Mouse (Mus musculus) forebrain, embryonic 13.5 days (tissue): ENCODE measurements at regions not wholly inside any gene's neighbourhood (a gene's known extent, or its start where the extent isn't known, plus 50 kb on each side); places are given as distances from the start of the nearest gene placed in this dataset.
A peak's percentile ranks its signal among the peaks of the same experiment; 100 is the strongest.

Experiments used
- ATAC-seq: fragments of 200-750 bp; cut with Nextera tagmentation; 2 replicates; pipeline ENCODE4 v1.8.0; 2017
- H3K27ac ChIP-seq: fragments of 300-500 bp; sonication (generic); 2 replicates; pipeline ENCODE4 v1.5.1; 2015; ENCODE audit warnings: inconsistent platforms, mild to moderate bottlenecking, moderate library complexity
- H3K27me3 ChIP-seq: fragments of 300-500 bp; sonication (generic); 2 replicates; pipeline ENCODE4 v1.6.1; 2015; ENCODE audit warnings: mild to moderate bottlenecking, inconsistent platforms
- H3K36me3 ChIP-seq: fragments of 300-500 bp; sonication (generic); 2 replicates; pipeline ENCODE4 v1.6.1; 2015; ENCODE audit warnings: mild to moderate bottlenecking, inconsistent platforms; ENCODE audit not compliant: poor library complexity, severe bottlenecking
- H3K4me1 ChIP-seq: fragments of 300-500 bp; sonication (generic); 2 replicates; pipeline ENCODE4 v1.6.1; 2015; ENCODE audit warnings: inconsistent platforms
- H3K4me2 ChIP-seq: fragments of 300-500 bp; sonication (generic); 2 replicates; pipeline ENCODE4 v1.6.1; 2015; ENCODE audit warnings: inconsistent platforms, mild to moderate bottlenecking, moderate library complexity
- H3K4me3 ChIP-seq: fragments of 300-500 bp; sonication (generic); 2 replicates; pipeline ENCODE4 v1.5.1; 2015; ENCODE audit warnings: mild to moderate bottlenecking, inconsistent platforms
- H3K9ac ChIP-seq: fragments of 300-500 bp; sonication (generic); 2 replicates; pipeline ENCODE4 v1.6.1; 2015; ENCODE audit warnings: mild to moderate bottlenecking, inconsistent platforms
- H3K9me3 ChIP-seq: fragments of 300-500 bp; sonication (generic); replicated peaks from 2 replicates; pipeline ENCODE4 v1.6.1; 2016; ENCODE audit warnings: inconsistent platforms
- WGBS: fragments of 180-500 bp; shearing (Covaris S2); methylation state at CpG from one replicate; pipeline ENCODE4 v1.1.7; 2015; 5-methylcytosine and 5-hydroxymethylcytosine counted together

GRCm38 (mm10) chr13:97676536-97677048 is 83.8 kb downstream of the Gm10260 start:
- Histone ChIP-seq H3K9me3 (no peaks in the 10 kb centered on the region), H3K9ac (no peak overlapping the region), H3K4me2 (no peak overlapping the region), H3K36me3 (no peaks in the 10 kb centered on the region), H3K27ac (no peak overlapping the region), H3K27me3 (no peaks in the 10 kb centered on the region), H3K4me3 (no peak overlapping the region), H3K4me1 (peaks cover 21% of the 10 kb centered on the region)
- ATAC-seq: no peak
- 70% methylated on average over 8 of the region's 8 CpGs for WGBS

- ATAC-seq: no peak
- Histone ChIP-seq H3K36me3 (no peaks in the 10 kb centered on the region), H3K27me3 (no peaks in the 10 kb centered on the region), H3K4me1 (peaks cover 41% of the 10 kb centered on the region), H3K9ac (no peak overlapping the region), H3K4me2 (no peak overlapping the region), H3K4me3 (no peak overlapping the region), H3K27ac (no peak overlapping the region), H3K9me3 (no peaks in the 10 kb centered on the region)
- WGBS: 90% methylated on average over 5 of the region's 5 CpGs
Observed at GRCm38 (mm10) chr13:97673107-97673506, 87.3 kb downstream of the Gm10260 start.

GRCm38 (mm10) chr13:97672038-97672675 is 88.3 kb downstream of the Gm10260 start:
- Histone ChIP-seq H3K4me3 (no peak overlapping the region), H3K27me3 (no peaks in the 10 kb centered on the region), H3K4me2 (no peak overlapping the region), H3K27ac (no peak overlapping the region), H3K4me1 (peaks cover 45% of the 10 kb centered on the region), H3K9ac (no peak overlapping the region), H3K36me3 (no peaks in the 10 kb centered on the region), H3K9me3 (no peaks in the 10 kb centered on the region)
- WGBS: 66% methylated on average over 7 of the region's 7 CpGs
- ATAC-seq: no peak

- no peaks in the 10 kb centered on the region for H3K36me3 ChIP-seq
- H3K4me2 ChIP-seq: no peak overlapping the region
- ATAC-seq: no peak
- peaks cover 36% of the 10 kb centered on the region for H3K4me1 ChIP-seq
- no peak overlapping the region for H3K9ac ChIP-seq
- no peak overlapping the region for H3K4me3 ChIP-seq
- no peaks in the 10 kb centered on the region for H3K27me3 ChIP-seq
- 68% methylated on average over 8 of the region's 8 CpGs for WGBS
- H3K27ac ChIP-seq: peak overlapping the region; percentile 48
- no peaks in the 10 kb centered on the region for H3K9me3 ChIP-seq
Observed at GRCm38 (mm10) chr13:97669366-97669765, 91.1 kb downstream of the Gm10260 start.

GRCm38 (mm10) chr13:97668910-97669309 is 91.5 kb downstream of the Gm10260 start:
- Histone ChIP-seq H3K27me3 (no peaks in the 10 kb centered on the region), H3K36me3 (no peaks in the 10 kb centered on the region), H3K9me3 (no peaks in the 10 kb centered on the region), H3K27ac (peak overlapping the region; percentile 48), H3K4me3 (no peak overlapping the region), H3K4me1 (peaks cover 36% of the 10 kb centered on the region), H3K4me2 (no peak overlapping the region), H3K9ac (no peak overlapping the region)
- peak; percentile 65 for ATAC-seq
- WGBS: 19% methylated on average over 5 of the region's 5 CpGs

- WGBS: 82% methylated on average over 7 of the region's 7 CpGs
- peaks cover 40% of the 10 kb centered on the region for H3K4me1 ChIP-seq
- H3K9ac ChIP-seq: no peak overlapping the region
- no peak overlapping the region for H3K4me2 ChIP-seq
- no peak overlapping the region for H3K4me3 ChIP-seq
- no peaks in the 10 kb centered on the region for H3K36me3 ChIP-seq
- no peak for ATAC-seq
- no peaks in the 10 kb centered on the region for H3K9me3 ChIP-seq
- no peaks in the 10 kb centered on the region for H3K27me3 ChIP-seq
- H3K27ac ChIP-seq: no peak overlapping the region
Observed at GRCm38 (mm10) chr13:97667313-97667712, 93.1 kb downstream of the Gm10260 start.

- 92% methylated on average over 4 of the region's 4 CpGs for WGBS
- no peak overlapping the region for H3K4me3 ChIP-seq
- H3K36me3 ChIP-seq: no peaks in the 10 kb centered on the region
- peaks cover 35% of the 10 kb centered on the region for H3K4me1 ChIP-seq
- H3K27me3 ChIP-seq: no peaks in the 10 kb centered on the region
- no peak for ATAC-seq
- H3K9me3 ChIP-seq: no peaks in the 10 kb centered on the region
- no peak overlapping the region for H3K4me2 ChIP-seq
- H3K27ac ChIP-seq: no peak overlapping the region
- H3K9ac ChIP-seq: no peak overlapping the region
Observed at GRCm38 (mm10) chr13:97666761-97667160, 93.7 kb downstream of the Gm10260 start.

- WGBS: 82% methylated on average over 1 of the region's 1 CpGs
- Histone ChIP-seq H3K4me3 (no peak overlapping the region), H3K27ac (no peak overlapping the region), H3K9ac (no peak overlapping the region), H3K27me3 (no peaks in the 10 kb centered on the region), H3K9me3 (no peaks in the 10 kb centered on the region), H3K4me1 (peaks cover 31% of the 10 kb centered on the region), H3K4me2 (no peak overlapping the region), H3K36me3 (no peaks in the 10 kb centered on the region)
- ATAC-seq: no peak
Observed at GRCm38 (mm10) chr13:97665226-97665625, 95.2 kb downstream of the Gm10260 start.

GRCm38 (mm10) chr13:97662741-97663140 is 97.7 kb downstream of the Gm10260 start:
- Histone ChIP-seq H3K9me3 (no peaks in the 10 kb centered on the region), H3K4me1 (peaks cover 6% of the 10 kb centered on the region), H3K27ac (no peak overlapping the region), H3K36me3 (no peaks in the 10 kb centered on the region), H3K4me2 (no peak overlapping the region), H3K4me3 (no peak overlapping the region), H3K9ac (no peak overlapping the region), H3K27me3 (no peaks in the 10 kb centered on the region)
- WGBS: 77% methylated on average over 8 of the region's 8 CpGs
- ATAC-seq: no peak

GRCm38 (mm10) chr13:97656618-97657017 is 103.8 kb downstream of the Gm10260 start:
- ATAC-seq: no peak

GRCm38 (mm10) chr13:97652279-97652678 is 108.2 kb downstream of the Gm10260 start:
- H3K27me3 ChIP-seq: no peaks in the 10 kb centered on the region
- peaks cover 4% of the 10 kb centered on the region for H3K9me3 ChIP-seq
- H3K9ac ChIP-seq: no peak overlapping the region
- 0 out of 2 replicates have a peak overlapping the region, but pooled peaks have one; percentile 2 for H3K27ac ChIP-seq
- no peak overlapping the region for H3K4me3 ChIP-seq
- H3K4me2 ChIP-seq: no peak overlapping the region
- 90% methylated on average over 9 of the region's 9 CpGs for WGBS
- no peak for ATAC-seq
- no peaks in the 10 kb centered on the region for H3K36me3 ChIP-seq
- peaks cover 9% of the 10 kb centered on the region for H3K4me1 ChIP-seq

More at GRCm38 (mm10) chr13:97656618-97657017, 103.8 kb downstream of the Gm10260 start:
- Histone ChIP-seq H3K27me3 (no peaks in the 10 kb centered on the region), H3K9ac (no peak overlapping the region), H3K9me3 (no peaks in the 10 kb centered on the region), H3K36me3 (no peaks in the 10 kb centered on the region), H3K4me1 (peaks cover 9% of the 10 kb centered on the region), H3K27ac (no peak overlapping the region), H3K4me2 (no peak overlapping the region), H3K4me3 (no peak overlapping the region)
- 97% methylated on average over 2 of the region's 2 CpGs for WGBS

- Histone ChIP-seq H3K4me3 (no peak overlapping the region), H3K36me3 (no peaks in the 10 kb centered on the region), H3K4me2 (no peak overlapping the region), H3K27me3 (no peaks in the 10 kb centered on the region), H3K27ac (no peak overlapping the region), H3K9ac (no peak overlapping the region), H3K9me3 (peaks cover 4% of the 10 kb centered on the region), H3K4me1 (peaks cover 9% of the 10 kb centered on the region)
- ATAC-seq: peak; percentile 38; the same call in 1 of the 2 replicates
- WGBS: 18% methylated on average over 9 of the region's 9 CpGs
Observed at GRCm38 (mm10) chr13:97651761-97652160, 108.7 kb downstream of the Gm10260 start.

- 93% methylated on average over 5 of the region's 5 CpGs for WGBS
- H3K4me3 ChIP-seq: no peak overlapping the region
- peaks cover 4% of the 10 kb centered on the region for H3K9me3 ChIP-seq
- H3K27ac ChIP-seq: no peak overlapping the region
- H3K9ac ChIP-seq: no peak overlapping the region
- no peaks in the 10 kb centered on the region for H3K36me3 ChIP-seq
- peaks cover 9% of the 10 kb centered on the region for H3K4me1 ChIP-seq
- no peak for ATAC-seq
- no peak overlapping the region for H3K4me2 ChIP-seq
- H3K27me3 ChIP-seq: no peaks in the 10 kb centered on the region
Observed at GRCm38 (mm10) chr13:97651176-97651575, 109.3 kb downstream of the Gm10260 start.
